Mouse (Mus musculus): ENCODE measurements around the gene Csrnp3. TPM values are rescaled to one million over a fixed set of nuclear protein-coding genes. Genes with fewer than 3 reads are reported as not detected.
"Not testable (repeated sequence)": the region's sequence is repeated elsewhere in the genome, so short reads cannot be mapped to it uniquely, and the experiment has no call there.

Gene Csrnp3
- total RNA-seq (2021) = 10 to 100 TPM; 89.4 to 92.6 TPM

- DNase-seq (ENCODE audit: low spot score in 2 of 2) = peak; percentile 76 to 80
- intact Hi-C loops (cut with DNase I) = loop anchor here (5.0 kb wide), 1 partner anchor 52 kb away; no protein-coding TSS in a partner anchor
Measured at GRCm38 (mm10) chr2:65845551-65845950, at the start of gene Csrnp3. Gene Csrnp3 (plus strand): TSS chr2:65845767.

GRCm38 (mm10) chr2:65801054-65801709, 44.4 kb upstream of the Csrnp3 start:
- intact Hi-C loops (cut with DNase I) = no loop called here
- DNase-seq (ENCODE audit: low spot score in 2 of 2) = no peak

DNA sequence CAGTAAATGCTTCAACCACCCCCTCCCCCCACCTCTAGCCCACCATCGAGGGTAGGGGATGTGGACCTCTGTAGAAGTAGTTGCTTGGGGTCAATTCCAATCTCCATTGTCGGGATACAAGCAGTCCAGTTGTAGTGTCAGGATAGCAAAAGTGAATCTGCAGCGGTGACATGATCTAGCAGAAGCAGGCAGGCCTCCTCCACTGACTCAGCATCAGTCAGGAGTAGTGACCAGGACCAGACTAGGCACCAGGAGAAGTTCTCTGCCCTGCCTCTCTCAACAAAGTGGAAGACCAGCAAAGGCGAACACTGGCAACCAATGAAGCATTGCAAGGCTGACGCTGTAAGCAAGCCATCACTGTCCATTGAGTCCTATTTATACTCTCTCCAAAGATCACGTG, 39.0 kb upstream of the Csrnp3 start:
- intact Hi-C loops (cut with DNase I) = no loop called here
- DNase-seq (ENCODE audit: low spot score in 2 of 2) = no peak

- intact Hi-C loops (cut with DNase I); DNase-seq (ENCODE audit: low spot score in 2 of 2): not testable (repeated sequence)
Measured at GRCm38 (mm10) chr2:65811203-65811602, 34.4 kb upstream of the Csrnp3 start.

DNA sequence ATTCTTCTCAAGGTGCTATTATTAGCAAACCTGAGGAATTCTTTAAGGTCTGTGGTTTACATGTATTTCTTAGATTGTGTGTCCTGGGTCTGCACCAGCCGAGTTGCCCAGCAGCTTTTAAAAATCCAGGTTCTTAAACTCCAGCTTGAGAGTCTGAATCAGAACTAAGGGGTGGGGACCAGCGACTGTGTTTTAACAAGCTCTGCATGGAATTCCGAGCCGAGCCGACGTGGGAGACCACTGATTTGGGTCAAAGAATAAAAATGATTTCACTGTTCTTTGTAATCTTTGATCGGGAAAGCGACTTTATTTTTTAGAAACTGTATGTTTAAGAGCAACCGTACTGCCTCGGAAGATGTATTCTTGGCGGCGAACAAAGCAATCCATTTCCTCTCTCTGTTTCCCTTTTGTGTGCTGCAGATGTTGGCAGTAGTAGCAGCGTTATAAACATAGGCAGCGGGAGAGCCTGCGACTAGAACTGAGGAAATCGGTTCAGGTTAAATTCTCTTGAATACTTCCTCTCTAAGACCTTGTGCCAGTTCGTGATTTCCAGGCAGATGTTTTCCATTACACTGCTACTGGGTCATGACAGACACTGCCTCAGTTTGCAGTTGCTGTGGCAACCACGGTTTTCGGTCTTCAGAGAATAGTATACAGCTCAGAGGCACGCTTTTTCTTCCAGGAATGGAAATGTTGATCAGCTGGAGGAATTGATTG, 27.3 kb upstream of the Csrnp3 start:
- intact Hi-C loops (cut with DNase I) = no loop called here
- peak; percentile 23 to 26 for DNase-seq (ENCODE audit: low spot score in 2 of 2)

DNA sequence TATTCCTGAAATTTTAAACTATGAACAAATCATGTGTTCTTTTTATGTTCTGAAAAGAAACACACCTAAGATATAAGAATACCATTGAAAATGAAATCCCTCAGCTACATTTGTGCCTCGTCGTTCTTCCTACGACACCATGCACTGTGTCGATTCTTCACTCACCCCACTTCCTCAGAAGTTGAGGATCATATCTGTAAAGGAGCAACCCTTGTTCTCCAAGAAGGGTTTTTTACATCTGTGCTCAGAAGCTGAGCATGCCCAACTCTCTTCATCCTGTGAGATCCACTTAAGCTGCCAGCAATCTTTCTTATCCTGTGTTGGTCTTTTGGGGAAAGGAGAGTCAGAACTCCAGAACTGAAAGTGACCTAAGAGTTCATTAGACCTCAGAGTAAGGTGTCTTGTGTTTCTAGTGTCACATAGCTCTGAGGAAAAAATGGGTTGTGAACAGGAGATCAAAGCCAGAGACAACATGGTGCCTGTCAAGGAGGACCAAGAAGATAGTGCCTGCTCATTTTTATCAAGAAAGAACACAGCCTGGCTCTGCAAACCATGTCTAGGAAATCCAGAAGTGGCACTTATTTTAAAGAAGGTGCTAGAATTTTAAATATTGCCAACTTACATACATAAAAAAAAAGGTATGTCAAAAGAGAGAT, 25.3 kb upstream of the Csrnp3 start:
- intact Hi-C loops (cut with DNase I) = no loop called here
- no peak for DNase-seq (ENCODE audit: low spot score in 2 of 2)

DNA sequence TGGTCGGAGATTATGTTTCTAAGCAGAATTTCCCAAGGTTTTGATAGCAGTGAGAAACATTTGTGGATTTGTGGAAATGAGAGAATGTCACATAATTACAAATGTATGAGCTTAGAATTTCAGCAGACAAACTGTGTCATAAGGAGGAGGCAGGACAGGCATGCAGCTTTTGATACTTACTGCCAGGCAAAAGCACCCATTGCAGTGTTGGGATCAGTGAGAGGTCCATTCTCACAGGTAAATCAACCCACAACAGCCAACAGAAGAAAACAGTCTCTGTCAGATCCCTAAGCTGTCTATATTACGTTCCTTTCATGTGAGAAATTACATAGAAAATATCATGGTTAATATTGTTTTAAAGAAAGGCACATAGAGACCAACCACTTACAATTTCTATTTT, 19.3 kb upstream of the Csrnp3 start:
- intact Hi-C loops (cut with DNase I) = no loop called here
- DNase-seq (ENCODE audit: low spot score in 2 of 2) = no peak

- intact Hi-C loops (cut with DNase I) = no loop called here
- peak in 1 of 2 experiments; percentile 8 for DNase-seq (ENCODE audit: low spot score in 2 of 2)
Measured at GRCm38 (mm10) chr2:65826801-65827200, 18.8 kb upstream of the Csrnp3 start.

GRCm38 (mm10) chr2:65828699-65829098, 16.9 kb upstream of the Csrnp3 start:
- DNase-seq (ENCODE audit: low spot score in 2 of 2) = no peak
- intact Hi-C loops (cut with DNase I) = no loop called here

DNA sequence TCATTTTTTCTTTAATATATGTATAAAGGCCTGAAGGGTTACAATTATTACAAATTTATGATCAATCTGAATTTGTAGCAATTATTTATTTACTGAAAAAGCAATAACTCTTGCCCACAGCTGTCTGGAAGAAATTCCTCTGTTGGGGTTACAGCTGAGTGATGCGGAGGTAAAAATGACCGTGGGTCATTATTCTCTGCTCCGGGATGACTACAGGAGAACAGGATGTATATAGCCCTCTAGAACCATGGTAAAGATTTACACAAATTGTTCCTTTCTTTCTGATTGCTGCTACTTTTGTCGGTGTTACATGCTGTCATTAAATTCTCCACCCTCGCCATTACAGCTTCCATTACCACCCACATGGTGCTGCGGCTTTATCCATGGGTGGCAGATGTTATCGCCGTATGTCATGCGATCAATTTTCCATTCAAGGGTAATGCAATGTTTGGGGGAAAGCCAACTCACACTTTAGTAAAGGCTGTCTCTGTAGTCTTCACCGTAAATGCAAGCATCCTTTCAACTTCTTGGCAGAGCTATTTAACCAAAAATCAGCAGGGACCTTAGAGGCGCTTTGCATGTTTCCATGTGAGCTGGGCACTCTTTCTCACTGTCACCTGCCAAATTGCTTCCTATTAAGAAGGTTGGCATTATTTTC, 12.7 kb upstream of the Csrnp3 start:
- intact Hi-C loops (cut with DNase I) = no loop called here
- DNase-seq (ENCODE audit: low spot score in 2 of 2) = peak in 1 of 2 experiments; percentile 14

GRCm38 (mm10) chr2:65833421-65833820, 12.1 kb upstream of the Csrnp3 start:
- intact Hi-C loops (cut with DNase I) = no loop called here
- no peak for DNase-seq (ENCODE audit: low spot score in 2 of 2)

- DNase-seq (ENCODE audit: low spot score in 2 of 2) = no peak
- intact Hi-C loops (cut with DNase I) = no loop called here
Measured at GRCm38 (mm10) chr2:65841606-65842005, 4.0 kb upstream of the Csrnp3 start.

GRCm38 (mm10) chr2:65842356-65842755, 3.2 kb upstream of the Csrnp3 start:
- DNase-seq (ENCODE audit: low spot score in 2 of 2) = no peak
- intact Hi-C loops (cut with DNase I) = no loop called here

DNA sequence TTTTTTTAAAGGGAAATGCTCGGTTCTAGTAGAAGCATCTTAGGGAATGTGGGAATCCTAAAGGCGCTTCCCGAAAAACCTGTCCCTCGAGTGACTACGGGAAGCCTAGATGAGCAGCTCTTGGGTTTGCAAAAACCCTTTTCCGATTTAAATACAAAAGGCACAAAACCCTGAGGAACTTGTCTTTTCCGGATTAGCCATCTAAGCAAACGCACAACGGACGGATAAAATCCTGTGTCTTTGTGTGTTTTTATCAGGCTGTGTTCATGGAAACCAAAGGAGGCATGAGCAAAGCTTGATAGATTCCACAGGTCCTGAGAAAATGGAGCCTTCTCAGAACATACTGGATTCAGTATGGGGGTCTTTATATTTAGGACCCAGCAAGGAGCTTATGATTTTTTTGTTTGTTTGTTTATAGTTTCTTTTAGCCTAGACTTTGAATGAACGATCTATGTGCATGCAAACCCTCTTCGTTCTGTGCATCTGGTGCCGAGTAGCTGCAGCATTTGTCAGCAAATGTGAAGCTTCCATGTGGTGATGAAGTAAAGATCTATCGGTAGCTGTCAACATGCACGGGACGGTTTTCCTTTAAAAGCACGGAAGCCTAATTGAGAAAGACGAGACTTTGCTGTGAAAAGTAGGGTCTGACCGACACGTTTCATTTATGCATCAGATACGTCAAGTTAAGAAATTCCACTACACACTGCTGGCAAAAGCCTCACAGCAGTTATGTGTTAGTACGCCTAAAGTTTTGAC, 611 bp downstream of the Csrnp3 start:
- intact Hi-C loops (cut with DNase I) = loop anchor here (1.0 to 5.0 kb wide), 3 partner anchors 51 to 85 kb away; no protein-coding TSS in a partner anchor
- peak; percentile 19 to 33 for DNase-seq (ENCODE audit: low spot score in 2 of 2)

- intact Hi-C loops (cut with DNase I) = loop anchor here (2.0 to 5.0 kb wide), 2 partner anchors 50 to 83 kb away; no protein-coding TSS in a partner anchor
- peak in 1 of 2 experiments; percentile 28 for DNase-seq (ENCODE audit: low spot score in 2 of 2)
Measured at GRCm38 (mm10) chr2:65847463-65848110, 2.0 kb downstream of the Csrnp3 start.

DNA sequence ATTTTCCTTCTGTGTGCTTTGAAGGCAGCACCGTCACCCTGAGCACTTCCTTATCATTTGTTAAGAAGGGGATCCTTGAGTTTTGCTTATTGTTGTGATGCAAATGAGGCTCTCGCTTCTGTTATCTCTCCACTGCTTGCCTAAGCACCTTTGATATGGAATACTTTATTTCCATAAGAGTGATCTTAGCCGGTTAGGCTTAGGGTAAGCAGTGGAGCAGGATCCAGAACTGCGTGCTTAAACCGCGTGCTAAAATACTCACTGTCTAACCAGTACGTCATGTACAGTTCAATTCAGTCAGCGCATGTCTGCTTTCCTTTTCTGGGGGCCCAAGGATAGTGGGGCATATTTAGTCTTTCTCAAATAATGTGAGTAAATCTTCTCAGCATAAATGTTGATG, 3.1 kb downstream of the Csrnp3 start:
- intact Hi-C loops (cut with DNase I) = loop anchor here (5.0 kb wide), 1 partner anchor 49 kb away; no protein-coding TSS in a partner anchor
- DNase-seq (ENCODE audit: low spot score in 2 of 2) = no peak

DNA sequence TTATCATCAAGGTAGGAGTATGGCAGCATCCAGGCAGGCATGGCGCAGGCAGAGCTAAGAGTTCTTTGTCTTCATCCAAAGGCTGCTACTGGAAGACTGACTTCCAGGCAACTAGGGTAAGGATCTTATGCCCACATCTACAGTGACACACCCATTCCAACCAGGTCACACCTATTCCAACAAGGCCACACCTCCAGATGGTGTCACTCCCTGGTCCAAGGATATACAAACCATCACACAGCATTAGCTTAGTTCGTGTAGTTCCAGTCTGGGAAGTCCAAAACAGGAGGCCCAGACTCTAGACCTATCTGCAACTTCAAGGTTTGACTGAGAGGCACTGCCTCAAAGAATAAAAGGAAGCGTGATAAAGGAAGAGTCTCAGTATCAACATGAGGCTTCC, 4.7 kb downstream of the Csrnp3 start:
- DNase-seq (ENCODE audit: low spot score in 2 of 2); intact Hi-C loops (cut with DNase I): not testable (repeated sequence)

- no peak for DNase-seq (ENCODE audit: low spot score in 2 of 2)
- intact Hi-C loops (cut with DNase I) = no loop called here
Measured at GRCm38 (mm10) chr2:65856791-65857190, 11.2 kb downstream of the Csrnp3 start.
